ENCODE assay signal across 7 mouse cellular contexts in genomic region chr12:100725458-100725786, GRCm38 (mm10). TPM values are rescaled to one million over a fixed set of nuclear protein-coding genes. Genes with fewer than 3 reads are reported as not detected.
A peak's percentile ranks its signal among the peaks of the same experiment; 100 is the strongest.
DNase-seq lines count a peak whose midpoint lies in the region; ATAC-seq lines count a peak whose summit lies in the region.

No protein-coding gene starts in this region.

- H3K27ac ChIP-seq in lung, embryonic 16.5 days (ENCODE audit: low read length) = no peak overlapping the region
- no peak overlapping the region for H3K27ac ChIP-seq in forebrain, embryonic 11.5 days (ENCODE audit: low read depth, low read length)
- no peak overlapping the region for H3K27ac ChIP-seq in limb, embryonic 13.5 days
- H3K27ac ChIP-seq in stomach, embryonic 14.5 days (ENCODE audit: low read length) = no peak overlapping the region

- peak overlapping the region; percentile 92 for H3K4me2 ChIP-seq in lung, embryonic 16.5 days (ENCODE audit: low read depth, low read length)
- H3K4me2 ChIP-seq in forebrain, embryonic 11.5 days (ENCODE audit: low read depth, low read length, severe bottlenecking) = peak overlapping the region; percentile 93
- peak overlapping the region; percentile 89 for H3K4me2 ChIP-seq in limb, embryonic 13.5 days (replicated peaks)
- H3K4me2 ChIP-seq in stomach, embryonic 14.5 days (replicated peaks; ENCODE audit: low read depth, low read length) = peak overlapping the region; percentile 56

- no peaks in the 10 kb centered on the region for H3K27me3 ChIP-seq in lung, embryonic 16.5 days (ENCODE audit: control insufficient read depth, insufficient read depth, low read depth, low read length)
- no peaks in the 10 kb centered on the region for H3K27me3 ChIP-seq in forebrain, embryonic 11.5 days (ENCODE audit: control insufficient read depth, insufficient read depth, low read length)
- H3K27me3 ChIP-seq in limb, embryonic 13.5 days = no peaks in the 10 kb centered on the region
- no peaks in the 10 kb centered on the region for H3K27me3 ChIP-seq in stomach, embryonic 14.5 days (ENCODE audit: control insufficient read depth, insufficient read depth, low read length)

- 0 out of 2 replicates have a peak overlapping the region, but pooled peaks have one; percentile 14 for H3K9ac ChIP-seq in lung, embryonic 16.5 days (ENCODE audit: low read length)
- no peak overlapping the region for H3K9ac ChIP-seq in forebrain, embryonic 11.5 days (ENCODE audit: low read length)
- H3K9ac ChIP-seq in limb, embryonic 13.5 days = no peak overlapping the region
- H3K9ac ChIP-seq in stomach, embryonic 14.5 days (replicated peaks; ENCODE audit: low read depth, low read length) = no peak overlapping the region

- H3K4me1 ChIP-seq in lung, embryonic 16.5 days (replicated peaks; ENCODE audit: control insufficient read depth, insufficient read depth, low read length) = peaks cover 5% of the 10 kb centered on the region
- H3K4me1 ChIP-seq in forebrain, embryonic 11.5 days (replicated peaks; ENCODE audit: control insufficient read depth, insufficient read depth, low read length) = peaks cover 6% of the 10 kb centered on the region; the same call in 1 of the 2 replicates
- peaks cover 20% of the 10 kb centered on the region; the same call in 1 of the 2 replicates for H3K4me1 ChIP-seq in limb, embryonic 13.5 days
- no peaks in the 10 kb centered on the region for H3K4me1 ChIP-seq in stomach, embryonic 14.5 days (ENCODE audit: control insufficient read depth, insufficient read depth, low read length)

- no peak for DNase-seq in lung, postnatal 4 days
- no peak for DNase-seq in forebrain, embryonic 11.5 days (ENCODE audit: low spot score)
- DNase-seq in right cerebral cortex, postnatal 36 days (ENCODE audit: low spot score in 2 of 2) = no peak
- DNase-seq in frontal cortex, postnatal 10 days (ENCODE audit: low spot score in 2 of 2) = no peak

- no peaks in the 10 kb centered on the region for H3K9me3 ChIP-seq in lung, embryonic 16.5 days (ENCODE audit: control insufficient read depth, low read length)
- H3K9me3 ChIP-seq in forebrain, embryonic 11.5 days (ENCODE audit: control insufficient read depth, low read length) = no peaks in the 10 kb centered on the region
- H3K9me3 ChIP-seq in limb, embryonic 13.5 days = no peaks in the 10 kb centered on the region
- no peaks in the 10 kb centered on the region for H3K9me3 ChIP-seq in stomach, embryonic 14.5 days (ENCODE audit: control insufficient read depth, low read depth, low read length)

- WGBS in lung, embryonic 16.5 days = 4% methylated on average over 17 of the region's 17 CpGs
- 6% methylated on average over 17 of the region's 17 CpGs for WGBS in forebrain, embryonic 11.5 days
- WGBS in limb, embryonic 13.5 days = 4% methylated on average over 17 of the region's 17 CpGs
- WGBS in stomach, embryonic 14.5 days = 6% methylated on average over 17 of the region's 17 CpGs

- peak overlapping the region; percentile 88 for H3K4me3 ChIP-seq in lung, embryonic 16.5 days (ENCODE audit: low read length)
- peak overlapping the region; percentile 53 for H3K4me3 ChIP-seq in forebrain, embryonic 11.5 days (ENCODE audit: low read depth, low read length)
- peak overlapping the region; percentile 82 for H3K4me3 ChIP-seq in limb, embryonic 13.5 days
- peak overlapping the region; percentile 79 for H3K4me3 ChIP-seq in stomach, embryonic 14.5 days (ENCODE audit: low read depth, low read length)

- H3K36me3 ChIP-seq in lung, embryonic 16.5 days (ENCODE audit: control insufficient read depth, insufficient read depth, low read length) = no peaks in the 10 kb centered on the region
- no peaks in the 10 kb centered on the region for H3K36me3 ChIP-seq in forebrain, embryonic 11.5 days (ENCODE audit: control insufficient read depth, insufficient read depth, low read length)
- H3K36me3 ChIP-seq in limb, embryonic 13.5 days = no peaks in the 10 kb centered on the region
- H3K36me3 ChIP-seq in stomach, embryonic 14.5 days (ENCODE audit: control insufficient read depth, insufficient read depth, low read length) = no peaks in the 10 kb centered on the region

- no peak for ATAC-seq in lung, embryonic 16.5 days (ENCODE audit: low read depth)
- ATAC-seq in forebrain, embryonic 11.5 days (replicated peaks; ENCODE audit: low FRiP score) = no peak
- no peak for ATAC-seq in limb, embryonic 13.5 days (ENCODE audit: low FRiP score, low read depth)
- no peak for ATAC-seq in stomach, embryonic 14.5 days (ENCODE audit: insufficient number of reproducible peaks, insufficient read depth, low FRiP score, low read depth)

RNA-seq across cellular contexts. Expression of gene Rps6ka5, which starts 1.4 kb away (rescaled TPM):
- 4.3 and 4.4 TPM in 2 replicates for polyA plus RNA-seq in lung, embryonic 16.5 days (2015; fragmentation: Nextera tagmentation; extraction: Ambion mirVana)
- 3.5 and 4.6 TPM in 2 replicates for polyA plus RNA-seq in forebrain, embryonic 11.5 days (2014; fragmentation: Nextera tagmentation; extraction: Ambion mirVana)
- polyA plus RNA-seq in limb, embryonic 13.5 days (2015; fragmentation: Nextera tagmentation; extraction: Ambion mirVana) = 5.7 and 6.6 TPM in 2 replicates
- 4.7 and 5.4 TPM in 2 replicates for polyA plus RNA-seq in stomach, embryonic 14.5 days (2014; fragmentation: Nextera tagmentation; extraction: Ambion mirVana)

RNA-seq across cellular contexts. Expression of gene Dglucy, which starts 53.4 kb away (rescaled TPM):
- 5.7 TPM in 2 replicates for polyA plus RNA-seq in lung, embryonic 16.5 days (2015; fragmentation: Nextera tagmentation; extraction: Ambion mirVana)
- 0.87 and 0.92 TPM in 2 replicates for polyA plus RNA-seq in forebrain, embryonic 11.5 days (2014; fragmentation: Nextera tagmentation; extraction: Ambion mirVana)
- polyA plus RNA-seq in limb, embryonic 13.5 days (2015; fragmentation: Nextera tagmentation; extraction: Ambion mirVana) = 1.7 and 1.9 TPM in 2 replicates
- polyA plus RNA-seq in stomach, embryonic 14.5 days (2014; fragmentation: Nextera tagmentation; extraction: Ambion mirVana) = 2.6 and 4.4 TPM in 2 replicates
